Mouse (Mus musculus) embryonic facial prominence, embryonic 13.5 days (tissue): Measurements from ENCODE around the gene Oas1g. TPM values are rescaled to one million over a fixed set of nuclear protein-coding genes. Genes with fewer than 3 reads are reported as not detected.
"Not testable (repeated sequence)": the region's sequence is repeated elsewhere in the genome, so short reads cannot be mapped to it uniquely, and the experiment has no call there.

Experiments
- ATAC-seq: fragments of 200-750 bp; cut with Nextera tagmentation; 2 replicates; pipeline ENCODE4 v1.8.0; 2017; ENCODE audit warnings: low read depth; ENCODE audit not compliant: insufficient number of reproducible peaks, insufficient read depth, low FRiP score, low TSS enrichment
- H3K27ac ChIP-seq: fragments of 300-500 bp; sonication (generic); 2 replicates; pipeline ENCODE4 v1.5.1; 2015; ENCODE audit warnings: moderate library complexity, mild to moderate bottlenecking, inconsistent platforms
- H3K27me3 ChIP-seq: fragments of 300-500 bp; sonication (generic); 2 replicates; pipeline ENCODE4 v1.6.1; 2015; ENCODE audit warnings: mild to moderate bottlenecking, inconsistent platforms
- H3K36me3 ChIP-seq: fragments of 300-500 bp; sonication (generic); 2 replicates; pipeline ENCODE4 v1.6.1; 2015; ENCODE audit warnings: mild to moderate bottlenecking, inconsistent platforms
- H3K4me1 ChIP-seq: fragments of 300-500 bp; sonication (generic); 2 replicates; pipeline ENCODE4 v1.6.1; 2015; ENCODE audit warnings: inconsistent platforms
- H3K4me2 ChIP-seq: fragments of 300-500 bp; sonication (generic); 2 replicates; pipeline ENCODE4 v1.6.1; 2015; ENCODE audit warnings: moderate library complexity, mild to moderate bottlenecking, inconsistent platforms
- H3K4me3 ChIP-seq: fragments of 300-500 bp; sonication (generic); 2 replicates; pipeline ENCODE4 v1.5.1; 2015; ENCODE audit warnings: mild to moderate bottlenecking, inconsistent platforms
- H3K9ac ChIP-seq: fragments of 300-500 bp; sonication (generic); 2 replicates; pipeline ENCODE4 v1.6.1; 2015; ENCODE audit warnings: mild to moderate bottlenecking, inconsistent platforms
- H3K9me3 ChIP-seq: fragments of 300-500 bp; sonication (generic); 2 replicates; pipeline ENCODE4 v1.6.1; 2016; ENCODE audit warnings: inconsistent platforms
- WGBS: fragments of 180-500 bp; shearing (Covaris S2); methylation state at CpG from one replicate; pipeline ENCODE4 v1.1.7; 2015; ENCODE audit warnings: mixed read lengths; 5-methylcytosine and 5-hydroxymethylcytosine counted together
- polyA plus RNA-seq: library from polyadenylated mRNA; unstranded; fragments of >200 nt; fragmentation: Nextera tagmentation; extraction: Ambion mirVana; gene quantifications from 2 replicates; pipeline ENCODE4 v1.2.1, GENCODE M21; 2015

Gene Oas1g
- polyA plus RNA-seq, 1 experiment from 2014 or later = 0.14 TPM

GRCm38 (mm10) chr5:120902056-120902455 lies 14.6 kb upstream of the Oas1g start:
- H3K9ac ChIP-seq = no peak overlapping the region
- H3K4me3 ChIP-seq = no peak overlapping the region
- no peaks in the 10 kb centered on the region for H3K36me3 ChIP-seq
- no peaks in the 10 kb centered on the region; the same call in 1 of the 2 replicates for H3K9me3 ChIP-seq
- ATAC-seq = no peak
- H3K4me2 ChIP-seq = no peak overlapping the region
- 91% methylated on average over 5 of the region's 5 CpGs for WGBS
- H3K27me3 ChIP-seq = no peaks in the 10 kb centered on the region
- no peaks in the 10 kb centered on the region for H3K4me1 ChIP-seq
- no peak overlapping the region for H3K27ac ChIP-seq

GRCm38 (mm10) chr5:120900666-120901065 lies 13.3 kb upstream of the Oas1g start:
- H3K4me1 ChIP-seq = no peaks in the 10 kb centered on the region
- 51% methylated on average over 1 of the region's 1 CpGs for WGBS

GRCm38 (mm10) chr5:120898726-120899125 lies 11.3 kb upstream of the Oas1g start:
- Histone ChIP-seq H3K36me3 (no peaks in the 10 kb centered on the region), H3K4me1 (no peaks in the 10 kb centered on the region), H3K4me2 (no peak overlapping the region), H3K9ac (no peak overlapping the region), H3K4me3 (no peak overlapping the region), H3K27me3 (no peaks in the 10 kb centered on the region), H3K9me3 (no peaks in the 10 kb centered on the region; the same call in 1 of the 2 replicates), H3K27ac (no peak overlapping the region)
- no peak for ATAC-seq

More at GRCm38 (mm10) chr5:120900666-120901065, 13.3 kb upstream of the Oas1g start:
- no peak overlapping the region for H3K4me3 ChIP-seq
- no peaks in the 10 kb centered on the region; the same call in 1 of the 2 replicates for H3K9me3 ChIP-seq
- no peak overlapping the region for H3K4me2 ChIP-seq
- H3K27me3 ChIP-seq = no peaks in the 10 kb centered on the region
- no peaks in the 10 kb centered on the region for H3K36me3 ChIP-seq
- no peak for ATAC-seq
- H3K27ac ChIP-seq = no peak overlapping the region
- H3K9ac ChIP-seq = no peak overlapping the region

GRCm38 (mm10) chr5:120898307-120898706 lies 10.9 kb upstream of the Oas1g start:
- Histone ChIP-seq H3K27ac (no peak overlapping the region), H3K4me3 (no peak overlapping the region), H3K4me2 (no peak overlapping the region), H3K36me3 (no peaks in the 10 kb centered on the region), H3K9ac (no peak overlapping the region), H3K9me3 (no peaks in the 10 kb centered on the region; the same call in 1 of the 2 replicates), H3K4me1 (no peaks in the 10 kb centered on the region), H3K27me3 (no peaks in the 10 kb centered on the region)
- no peak for ATAC-seq
- WGBS = 82% methylated on average over 6 of the region's 6 CpGs

- H3K9me3 ChIP-seq = no peaks in the 10 kb centered on the region; the same call in 1 of the 2 replicates
- H3K9ac ChIP-seq = no peak overlapping the region
- no peak overlapping the region for H3K4me3 ChIP-seq
- no peaks in the 10 kb centered on the region for H3K36me3 ChIP-seq
- no peak overlapping the region for H3K27ac ChIP-seq
- 85% methylated on average over 11 of the region's 11 CpGs for WGBS
- H3K4me1 ChIP-seq = no peaks in the 10 kb centered on the region
- no peak overlapping the region for H3K4me2 ChIP-seq
- ATAC-seq = no peak
- H3K27me3 ChIP-seq = no peaks in the 10 kb centered on the region
Observed at GRCm38 (mm10) chr5:120895231-120895900, 8.0 kb upstream of the Oas1g start.

- ATAC-seq = not testable (repeated sequence)
- WGBS = 77% methylated on average over 2 of the region's 2 CpGs
Observed at GRCm38 (mm10) chr5:120894692-120895091, 7.3 kb upstream of the Oas1g start.

GRCm38 (mm10) chr5:120893866-120894265 lies 6.5 kb upstream of the Oas1g start:
- WGBS = 89% methylated on average over 4 of the region's 4 CpGs
- not testable (repeated sequence) for H3K36me3 ChIP-seq, H3K4me2 ChIP-seq, H3K9ac ChIP-seq, ATAC-seq, H3K27ac ChIP-seq, H3K9me3 ChIP-seq, H3K27me3 ChIP-seq, H3K4me1 ChIP-seq, H3K4me3 ChIP-seq

More at GRCm38 (mm10) chr5:120894692-120895091, 7.3 kb upstream of the Oas1g start:
- not testable (repeated sequence) for H3K9ac ChIP-seq, H3K27ac ChIP-seq, H3K27me3 ChIP-seq, H3K36me3 ChIP-seq, H3K4me3 ChIP-seq, H3K4me1 ChIP-seq, H3K4me2 ChIP-seq, H3K9me3 ChIP-seq

- no peak for ATAC-seq
- no peaks in the 10 kb centered on the region for H3K4me1 ChIP-seq
- H3K27me3 ChIP-seq = no peaks in the 10 kb centered on the region
- WGBS = 40% methylated on average over 2 of the region's 2 CpGs
- no peaks in the 10 kb centered on the region for H3K9me3 ChIP-seq
- no peak overlapping the region for H3K9ac ChIP-seq
- H3K27ac ChIP-seq = no peak overlapping the region
- H3K36me3 ChIP-seq = no peaks in the 10 kb centered on the region
- H3K4me3 ChIP-seq = no peak overlapping the region
- H3K4me2 ChIP-seq = no peak overlapping the region
Observed at GRCm38 (mm10) chr5:120892243-120892660, 4.8 kb upstream of the Oas1g start.

GRCm38 (mm10) chr5:120891566-120892242 lies 4.3 kb upstream of the Oas1g start:
- not testable (repeated sequence) for H3K27me3 ChIP-seq, ATAC-seq
- WGBS = 46% methylated on average over 2 of the region's 2 CpGs

GRCm38 (mm10) chr5:120890991-120891390 lies 3.6 kb upstream of the Oas1g start:
- no peak overlapping the region for H3K9ac ChIP-seq
- no peaks in the 10 kb centered on the region for H3K9me3 ChIP-seq
- H3K27ac ChIP-seq = no peak overlapping the region
- H3K27me3 ChIP-seq = no peaks in the 10 kb centered on the region
- no peak overlapping the region for H3K4me3 ChIP-seq
- no peaks in the 10 kb centered on the region for H3K36me3 ChIP-seq
- no peak overlapping the region for H3K4me2 ChIP-seq
- ATAC-seq = no peak
- H3K4me1 ChIP-seq = no peaks in the 10 kb centered on the region
- 56% methylated on average over 3 of the region's 3 CpGs for WGBS

More at GRCm38 (mm10) chr5:120891566-120892242, 4.3 kb upstream of the Oas1g start:
- H3K9me3 ChIP-seq, H3K4me2 ChIP-seq, H3K27ac ChIP-seq, H3K4me3 ChIP-seq, H3K4me1 ChIP-seq, H3K36me3 ChIP-seq, H3K9ac ChIP-seq: not testable (repeated sequence)

GRCm38 (mm10) chr5:120890026-120890425 lies 2.6 kb upstream of the Oas1g start:
- no peak overlapping the region for H3K9ac ChIP-seq
- no peaks in the 10 kb centered on the region for H3K9me3 ChIP-seq
- no peaks in the 10 kb centered on the region for H3K4me1 ChIP-seq
- H3K36me3 ChIP-seq = no peaks in the 10 kb centered on the region
- no peak overlapping the region for H3K4me2 ChIP-seq
- H3K27me3 ChIP-seq = no peaks in the 10 kb centered on the region
- no peak overlapping the region for H3K4me3 ChIP-seq
- ATAC-seq = no peak
- 86% methylated on average over 2 of the region's 2 CpGs for WGBS
- no peak overlapping the region for H3K27ac ChIP-seq

GRCm38 (mm10) chr5:120888294-120888815 lies 942 bp upstream of the Oas1g start:
- WGBS = 39% methylated on average over 4 of the region's 4 CpGs

More at GRCm38 (mm10) chr5:120888294-120888815, 942 bp upstream of the Oas1g start:
- H3K4me3 ChIP-seq, H3K36me3 ChIP-seq, ATAC-seq, H3K27me3 ChIP-seq, H3K9ac ChIP-seq, H3K9me3 ChIP-seq, H3K4me2 ChIP-seq, H3K27ac ChIP-seq, H3K4me1 ChIP-seq: not testable (repeated sequence)
